Mouse (Mus musculus) E14TG2a.4 (cell line): Measurements from ENCODE around the gene Slc25a30.

Source experiments
- CTCF ChIP-seq: conservative IDR thresholded peaks from 2 replicates; pipeline ENCODE4 v1.5.1; 2014; ENCODE audit warnings: low read length
- NANOG ChIP-seq: IDR thresholded peaks from 2 replicates; pipeline ENCODE4 v1.6.1; 2014; ENCODE audit warnings: borderline replicate concordance, low read length, mixed read lengths
- POU5F1 ChIP-seq: IDR thresholded peaks from 2 replicates; pipeline ENCODE4 v1.6.1; 2014; ENCODE audit warnings: low read length, borderline replicate concordance

GRCm38 (mm10) chr14:75741904-75742303, 44.9 kb downstream of the Slc25a30 start:
- TF ChIP-seq CTCF: no peak
- no peak for TF ChIP-seq POU5F1
- no peak for TF ChIP-seq NANOG
